Mouse (Mus musculus): ENCODE results near the gene Sh2d3c.

Sh2d3c gene

GRCm38 (mm10) chr2:32720681-32721229 is at the start of gene Sh2d3c:
Sh2d3c (plus strand) TSS chr2:32721055.
- DNase-seq: peak; percentile 65 to 70

- no peak for DNase-seq
Observed at GRCm38 (mm10) chr2:32671147-32671546, 49.7 kb upstream of the Sh2d3c start.

GRCm38 (mm10) chr2:32671907-32672595 is 48.8 kb upstream of the Sh2d3c start:
- DNase-seq: no peak

GRCm38 (mm10) chr2:32673176-32673917 is 47.5 kb upstream of the Sh2d3c start:
- DNase-seq: no peak

GRCm38 (mm10) chr2:32676821-32677220 is 44.0 kb upstream of the Sh2d3c start:
- DNase-seq: no peak

GRCm38 (mm10) chr2:32677683-32678082 is 43.2 kb upstream of the Sh2d3c start:
- no peak for DNase-seq

GRCm38 (mm10) chr2:32680051-32680451 is 40.8 kb upstream of the Sh2d3c start:
- DNase-seq: no peak

- DNase-seq: no peak
Observed at GRCm38 (mm10) chr2:32680961-32681650, 39.7 kb upstream of the Sh2d3c start.

GRCm38 (mm10) chr2:32681754-32682153 is 39.1 kb upstream of the Sh2d3c start:
- DNase-seq: no peak

GRCm38 (mm10) chr2:32682721-32683417 is 38.0 kb upstream of the Sh2d3c start:
- no peak for DNase-seq

GRCm38 (mm10) chr2:32683701-32684100 is 37.2 kb upstream of the Sh2d3c start:
- DNase-seq: no peak

- DNase-seq: no peak
Observed at GRCm38 (mm10) chr2:32684681-32685428, 36.0 kb upstream of the Sh2d3c start.

- no peak for DNase-seq
Observed at GRCm38 (mm10) chr2:32685807-32686206, 35.0 kb upstream of the Sh2d3c start.

GRCm38 (mm10) chr2:32686640-32687039 is 34.2 kb upstream of the Sh2d3c start:
- DNase-seq: no peak

- DNase-seq: no peak
Observed at GRCm38 (mm10) chr2:32687562-32687961, 33.3 kb upstream of the Sh2d3c start.

GRCm38 (mm10) chr2:32689420-32689819 is 31.4 kb upstream of the Sh2d3c start:
- peak; percentile 76 to 89 for DNase-seq

- no peak for DNase-seq
Observed at GRCm38 (mm10) chr2:32691041-32691440, 29.8 kb upstream of the Sh2d3c start.

GRCm38 (mm10) chr2:32692496-32692895 is 28.4 kb upstream of the Sh2d3c start:
- no peak for DNase-seq

GRCm38 (mm10) chr2:32693282-32693681 is 27.6 kb upstream of the Sh2d3c start:
- DNase-seq: no peak

GRCm38 (mm10) chr2:32693823-32694411 is 26.9 kb upstream of the Sh2d3c start:
- peak; percentile 90 for DNase-seq

- DNase-seq: no peak
Observed at GRCm38 (mm10) chr2:32694691-32695090, 26.2 kb upstream of the Sh2d3c start.

GRCm38 (mm10) chr2:32699680-32700079 is 21.2 kb upstream of the Sh2d3c start:
- no peak for DNase-seq

Data from spleen, adult 18-20 months (tissue).